Mouse (Mus musculus) testis, adult 2 months (tissue): ENCODE results near the gene Gpr37l1.

Source experiments
- CTCF ChIP-seq: fragments of 200-500 bp; IDR thresholded peaks from 2 replicates; pipeline ENCODE4 v1.5.1; 2012; ENCODE audit warnings: low read depth, mild to moderate bottlenecking, inconsistent platforms, low read length, moderate library complexity; ENCODE audit not compliant: control insufficient read depth, insufficient read depth, insufficient replicate concordance
- POLR2A ChIP-seq: fragments of 200-500 bp; IDR thresholded peaks from 2 replicates; pipeline ENCODE4 v1.6.1; 2012; ENCODE audit warnings: low read depth, mild to moderate bottlenecking, inconsistent platforms, low read length, moderate library complexity; ENCODE audit not compliant: control insufficient read depth

- TF ChIP-seq CTCF (no peak), POLR2A (no peak)
These were observed 7.8 kb downstream of the Gpr37l1 start for GRCm38 (mm10) chr1:135159556-135160123.
